Mouse (Mus musculus): ENCODE measurements at regions not wholly inside any gene's neighbourhood (a gene's known extent, or its start where the extent isn't known, plus 50 kb on each side); places are given as distances from the start of the nearest gene placed in this dataset.

DNA sequence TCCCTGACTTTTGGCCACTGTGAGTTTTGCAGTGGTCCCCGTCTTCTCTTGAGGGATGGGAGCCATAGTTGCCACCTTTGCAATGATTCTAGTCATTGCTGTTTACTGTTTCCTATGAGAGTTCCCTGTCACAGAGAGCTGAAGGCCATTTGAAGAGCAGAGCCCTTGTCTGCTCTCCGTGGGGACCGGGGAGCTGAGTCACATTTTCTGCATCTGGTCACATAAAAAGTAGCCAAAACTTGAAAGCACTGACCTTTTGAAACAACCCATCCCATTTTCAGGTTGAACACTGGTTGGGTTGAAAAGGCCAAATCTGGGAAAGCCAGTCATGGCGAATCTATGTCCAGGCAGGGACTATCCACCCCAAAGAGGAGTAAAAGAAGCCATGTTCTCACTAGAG is 387.9 kb upstream of the Mki67 start:
- no peak overlapping the region for H3K4me2 ChIP-seq (ENCODE audit: low read depth, severe bottlenecking)
- 87% methylated on average over 4 of the region's 4 CpGs for WGBS
- no peaks in the 10 kb centered on the region for H3K4me1 ChIP-seq (ENCODE audit: control insufficient read depth, insufficient read depth, low read length)
- H3K36me3 ChIP-seq (ENCODE audit: control insufficient read depth, insufficient read depth, low read length): no peaks in the 10 kb centered on the region
- no peak for DNase-seq (ENCODE audit: low spot score)
- H3K9ac ChIP-seq (ENCODE audit: low read length): no peak overlapping the region
- ATAC-seq (ENCODE audit: insufficient number of reproducible peaks, low FRiP score, low TSS enrichment, low read depth): no peak
- H3K9me3 ChIP-seq (ENCODE audit: control insufficient read depth, low read length): no peaks in the 10 kb centered on the region
- H3K27ac ChIP-seq (replicated peaks; ENCODE audit: low read depth, low read length): no peak overlapping the region
- H3K4me3 ChIP-seq (ENCODE audit: low read depth, low read length): no peak overlapping the region
- no peaks in the 10 kb centered on the region for H3K27me3 ChIP-seq (ENCODE audit: control insufficient read depth, insufficient read depth, low read length)

DNA sequence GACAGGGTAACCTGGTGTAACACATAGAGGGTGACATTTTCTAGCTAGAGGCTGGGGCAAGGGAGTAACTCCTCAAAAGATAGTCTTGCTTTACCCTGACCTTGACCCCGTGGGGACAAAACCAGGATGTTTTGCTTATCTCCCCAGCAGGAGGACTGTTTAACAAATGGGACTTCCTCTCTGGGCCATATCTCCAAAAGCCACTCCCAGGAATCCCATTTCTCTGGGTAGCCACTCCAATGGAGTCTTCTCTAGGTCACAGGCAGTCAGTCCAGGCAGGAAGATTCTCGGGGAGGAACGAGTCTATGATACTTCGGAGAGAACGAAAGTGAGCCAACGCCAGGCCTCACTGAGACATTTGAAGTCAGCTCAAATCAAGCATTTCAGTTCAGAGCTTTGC is 396.0 kb upstream of the Mki67 start:
- H3K4me2 ChIP-seq (ENCODE audit: low read depth, severe bottlenecking): no peak overlapping the region
- DNase-seq (ENCODE audit: low spot score): no peak
- no peak overlapping the region for H3K4me3 ChIP-seq (ENCODE audit: low read depth, low read length)
- H3K9me3 ChIP-seq (ENCODE audit: control insufficient read depth, low read length): no peaks in the 10 kb centered on the region
- no peak overlapping the region for H3K27ac ChIP-seq (replicated peaks; ENCODE audit: low read depth, low read length)
- 57% methylated on average over 6 of the region's 6 CpGs for WGBS
- no peaks in the 10 kb centered on the region for H3K4me1 ChIP-seq (ENCODE audit: control insufficient read depth, insufficient read depth, low read length)
- no peak overlapping the region for H3K9ac ChIP-seq (ENCODE audit: low read length)
- no peak for ATAC-seq (ENCODE audit: insufficient number of reproducible peaks, low FRiP score, low TSS enrichment, low read depth)
- H3K36me3 ChIP-seq (ENCODE audit: control insufficient read depth, insufficient read depth, low read length): no peaks in the 10 kb centered on the region
- no peaks in the 10 kb centered on the region for H3K27me3 ChIP-seq (ENCODE audit: control insufficient read depth, insufficient read depth, low read length)

DNA sequence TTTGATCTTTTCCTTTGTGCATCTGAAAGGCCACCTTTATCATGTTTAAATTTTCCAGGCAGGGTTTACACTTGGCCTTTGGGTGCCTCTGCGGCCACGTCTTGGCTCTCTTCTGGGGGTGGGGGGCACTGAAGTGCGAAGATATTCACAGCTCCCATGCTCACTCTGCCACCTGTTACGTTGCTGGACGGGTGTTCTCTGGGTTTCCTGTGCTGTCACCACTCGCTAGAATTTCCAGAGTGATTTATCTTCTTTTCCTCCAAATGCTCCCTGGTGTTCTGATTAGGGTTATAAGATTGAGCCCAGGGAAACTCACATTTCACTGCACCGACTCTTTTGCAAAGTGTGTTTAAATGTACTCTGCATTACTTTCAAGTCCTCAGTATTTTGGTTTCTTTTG is 404.8 kb upstream of the Mki67 start:
- no peak overlapping the region for H3K9ac ChIP-seq (ENCODE audit: low read length)
- H3K9me3 ChIP-seq (ENCODE audit: control insufficient read depth, low read length): no peaks in the 10 kb centered on the region
- ATAC-seq (ENCODE audit: insufficient number of reproducible peaks, low FRiP score, low TSS enrichment, low read depth) (no peak), DNase-seq (ENCODE audit: low spot score) (peak; percentile 47)
- peak overlapping the region; percentile 10; the same call in 1 of the 2 replicates for H3K4me2 ChIP-seq (ENCODE audit: low read depth, severe bottlenecking)
- 7% methylated on average over 7 of the region's 7 CpGs for WGBS
- H3K4me1 ChIP-seq (ENCODE audit: control insufficient read depth, insufficient read depth, low read length): peaks cover 19% of the 10 kb centered on the region
- H3K36me3 ChIP-seq (ENCODE audit: control insufficient read depth, insufficient read depth, low read length): no peaks in the 10 kb centered on the region
- no peaks in the 10 kb centered on the region for H3K27me3 ChIP-seq (ENCODE audit: control insufficient read depth, insufficient read depth, low read length)
- H3K4me3 ChIP-seq (ENCODE audit: low read depth, low read length): no peak overlapping the region
- no peak overlapping the region for H3K27ac ChIP-seq (replicated peaks; ENCODE audit: low read depth, low read length)

DNA sequence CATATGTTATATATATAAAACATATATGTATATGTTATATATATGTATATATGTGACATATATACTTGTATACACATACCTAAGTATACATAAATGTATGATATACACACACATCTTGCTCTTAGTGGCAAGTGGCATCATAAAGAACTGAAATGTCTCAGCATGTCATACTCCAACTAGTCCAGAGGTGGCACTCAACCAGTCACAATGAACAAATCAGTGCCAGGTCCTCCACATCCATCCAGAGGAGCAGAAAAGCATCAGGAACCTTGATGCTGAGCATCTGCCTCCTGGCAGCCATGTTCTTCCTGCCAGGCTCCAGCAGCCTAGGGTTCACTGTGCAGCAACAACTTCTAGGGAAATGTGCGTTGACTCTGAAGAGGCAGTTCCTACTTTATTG is 405.2 kb upstream of the Mki67 start:
- Histone ChIP-seq H3K4me2 (ENCODE audit: low read depth, severe bottlenecking) (no peak overlapping the region), H3K27ac (replicated peaks; ENCODE audit: low read depth, low read length) (no peak overlapping the region), H3K4me3 (ENCODE audit: low read depth, low read length) (no peak overlapping the region), H3K9me3 (ENCODE audit: control insufficient read depth, low read length) (no peaks in the 10 kb centered on the region), H3K9ac (ENCODE audit: low read length) (no peak overlapping the region), H3K36me3 (ENCODE audit: control insufficient read depth, insufficient read depth, low read length) (no peaks in the 10 kb centered on the region), H3K4me1 (ENCODE audit: control insufficient read depth, insufficient read depth, low read length) (peaks cover 19% of the 10 kb centered on the region), H3K27me3 (ENCODE audit: control insufficient read depth, insufficient read depth, low read length) (no peaks in the 10 kb centered on the region)
- ATAC-seq (ENCODE audit: insufficient number of reproducible peaks, low FRiP score, low TSS enrichment, low read depth): no peak
- no peak for DNase-seq (ENCODE audit: low spot score)
- WGBS: 83% methylated on average over 1 of the region's 1 CpGs

DNA sequence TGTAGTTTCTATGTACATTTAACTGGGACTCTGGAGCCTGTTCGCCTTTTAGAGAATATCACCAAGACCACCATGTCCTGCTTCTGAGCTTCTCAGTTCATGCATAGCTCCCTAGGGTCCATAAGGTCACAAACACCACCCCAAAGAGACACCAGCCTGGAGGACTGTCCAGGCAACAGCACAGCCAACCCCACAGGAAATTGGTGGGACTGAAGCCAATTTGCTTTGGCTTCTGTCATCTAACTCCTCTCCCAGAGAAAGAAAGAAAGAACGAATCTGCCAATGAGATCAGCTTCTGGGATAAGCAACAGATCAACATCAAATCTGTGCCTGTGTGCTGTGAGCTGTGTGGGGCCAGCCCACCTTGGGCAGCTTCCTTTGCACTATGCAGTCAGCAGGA is 408.6 kb upstream of the Mki67 start:
- ATAC-seq (ENCODE audit: insufficient number of reproducible peaks, low FRiP score, low TSS enrichment, low read depth): no peak
- no peak overlapping the region for H3K4me2 ChIP-seq (ENCODE audit: low read depth, severe bottlenecking)
- H3K4me3 ChIP-seq (ENCODE audit: low read depth, low read length): no peak overlapping the region
- 75% methylated on average over 2 of the region's 2 CpGs for WGBS
- DNase-seq (ENCODE audit: low spot score): no peak
- no peak overlapping the region for H3K9ac ChIP-seq (ENCODE audit: low read length)
- no peaks in the 10 kb centered on the region for H3K27me3 ChIP-seq (ENCODE audit: control insufficient read depth, insufficient read depth, low read length)
- no peaks in the 10 kb centered on the region for H3K9me3 ChIP-seq (ENCODE audit: control insufficient read depth, low read length)
- no peak overlapping the region for H3K27ac ChIP-seq (replicated peaks; ENCODE audit: low read depth, low read length)
- no peaks in the 10 kb centered on the region for H3K36me3 ChIP-seq (ENCODE audit: control insufficient read depth, insufficient read depth, low read length)
- peaks cover 17% of the 10 kb centered on the region for H3K4me1 ChIP-seq (ENCODE audit: control insufficient read depth, insufficient read depth, low read length)

DNA sequence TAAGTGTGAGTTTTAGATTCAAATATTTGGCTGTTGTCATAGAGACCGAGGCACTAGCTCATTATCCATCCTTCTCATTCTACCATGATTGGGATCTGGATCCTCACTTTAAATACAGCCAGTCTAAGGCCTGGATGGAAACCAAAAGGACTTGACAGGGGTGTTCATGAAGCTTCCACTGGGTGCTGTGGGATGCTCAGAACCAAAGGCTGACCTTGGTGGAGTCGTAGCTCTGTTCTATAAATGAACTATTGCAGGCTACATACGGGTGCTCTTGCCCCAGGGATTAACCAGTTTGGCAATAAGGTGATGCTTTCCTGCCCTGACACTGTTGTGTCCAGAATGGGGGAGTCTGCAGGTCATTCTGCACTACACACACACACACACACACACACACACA is 410.2 kb upstream of the Mki67 start:
- 85% methylated on average over 3 of the region's 3 CpGs for WGBS
- Histone ChIP-seq H3K4me1 (ENCODE audit: control insufficient read depth, insufficient read depth, low read length) (peaks cover 14% of the 10 kb centered on the region), H3K4me2 (ENCODE audit: low read depth, severe bottlenecking) (no peak overlapping the region), H3K9me3 (ENCODE audit: control insufficient read depth, low read length) (no peaks in the 10 kb centered on the region), H3K4me3 (ENCODE audit: low read depth, low read length) (no peak overlapping the region), H3K9ac (ENCODE audit: low read length) (no peak overlapping the region), H3K27me3 (ENCODE audit: control insufficient read depth, insufficient read depth, low read length) (no peaks in the 10 kb centered on the region), H3K27ac (replicated peaks; ENCODE audit: low read depth, low read length) (no peak overlapping the region), H3K36me3 (ENCODE audit: control insufficient read depth, insufficient read depth, low read length) (no peaks in the 10 kb centered on the region)
- ATAC-seq (ENCODE audit: insufficient number of reproducible peaks, low FRiP score, low TSS enrichment, low read depth) (no peak), DNase-seq (ENCODE audit: low spot score) (no peak)

DNA sequence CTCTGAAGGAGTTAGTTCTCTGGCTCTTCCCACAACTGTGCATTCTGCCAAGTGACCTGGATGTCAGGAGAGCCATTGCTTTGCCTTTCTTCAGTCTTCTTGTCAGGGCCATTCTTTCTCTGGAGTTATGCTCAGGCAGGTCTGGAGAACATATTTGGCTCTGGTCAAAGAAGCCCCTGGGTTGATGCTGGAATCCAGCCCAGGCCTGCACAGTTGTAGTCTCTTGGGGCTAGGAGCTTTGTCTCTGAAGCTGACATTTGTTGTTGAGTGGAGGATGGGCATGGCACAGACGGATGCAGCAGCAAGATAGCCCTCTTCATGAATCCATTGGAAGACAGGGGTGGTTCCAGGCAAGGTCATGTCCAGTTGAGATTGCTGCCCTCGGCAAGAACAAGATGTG is 411.4 kb upstream of the Mki67 start:
- Histone ChIP-seq H3K27me3 (ENCODE audit: control insufficient read depth, insufficient read depth, low read length) (no peaks in the 10 kb centered on the region), H3K9me3 (ENCODE audit: control insufficient read depth, low read length) (no peaks in the 10 kb centered on the region), H3K4me3 (ENCODE audit: low read depth, low read length) (no peak overlapping the region), H3K27ac (replicated peaks; ENCODE audit: low read depth, low read length) (no peak overlapping the region), H3K36me3 (ENCODE audit: control insufficient read depth, insufficient read depth, low read length) (no peaks in the 10 kb centered on the region), H3K4me2 (ENCODE audit: low read depth, severe bottlenecking) (no peak overlapping the region), H3K9ac (ENCODE audit: low read length) (no peak overlapping the region), H3K4me1 (ENCODE audit: control insufficient read depth, insufficient read depth, low read length) (peaks cover 11% of the 10 kb centered on the region; the same call in 1 of the 2 replicates)
- ATAC-seq (ENCODE audit: insufficient number of reproducible peaks, low FRiP score, low TSS enrichment, low read depth): no peak
- 81% methylated on average over 2 of the region's 2 CpGs for WGBS
- no peak for DNase-seq (ENCODE audit: low spot score)

DNA sequence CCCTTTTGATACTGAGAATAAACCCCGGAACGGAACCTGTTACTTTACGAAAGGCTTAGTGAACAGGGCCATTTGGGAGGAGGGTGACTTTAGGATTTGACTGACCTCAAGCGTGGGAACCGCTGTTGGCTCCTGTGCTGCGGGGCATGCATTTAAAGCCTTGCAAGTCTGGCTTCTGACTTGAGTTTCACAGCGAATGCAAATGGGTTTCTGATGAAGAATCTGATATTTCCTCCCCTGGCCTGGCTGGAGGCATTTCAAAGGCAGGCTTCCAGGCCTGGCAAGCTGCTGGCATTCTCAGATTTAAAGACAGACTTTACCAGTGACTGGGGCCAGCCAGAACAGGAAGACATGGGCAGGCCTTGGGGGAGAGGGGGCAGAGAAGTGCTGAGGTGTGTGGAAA is 413.6 kb upstream of the Mki67 start:
- H3K36me3 ChIP-seq (ENCODE audit: control insufficient read depth, insufficient read depth, low read length): no peaks in the 10 kb centered on the region
- H3K4me3 ChIP-seq (ENCODE audit: low read depth, low read length): no peak overlapping the region
- 57% methylated on average over 7 of the region's 7 CpGs for WGBS
- no peak overlapping the region for H3K4me2 ChIP-seq (ENCODE audit: low read depth, severe bottlenecking)
- no peak for ATAC-seq (ENCODE audit: insufficient number of reproducible peaks, low FRiP score, low TSS enrichment, low read depth)
- DNase-seq (ENCODE audit: low spot score): no peak
- H3K4me1 ChIP-seq (ENCODE audit: control insufficient read depth, insufficient read depth, low read length): peaks cover 11% of the 10 kb centered on the region; the same call in 1 of the 2 replicates
- H3K27ac ChIP-seq (replicated peaks; ENCODE audit: low read depth, low read length): no peak overlapping the region
- no peak overlapping the region for H3K9ac ChIP-seq (ENCODE audit: low read length)
- no peaks in the 10 kb centered on the region for H3K9me3 ChIP-seq (ENCODE audit: control insufficient read depth, low read length)
- H3K27me3 ChIP-seq (ENCODE audit: control insufficient read depth, insufficient read depth, low read length): no peaks in the 10 kb centered on the region

DNA sequence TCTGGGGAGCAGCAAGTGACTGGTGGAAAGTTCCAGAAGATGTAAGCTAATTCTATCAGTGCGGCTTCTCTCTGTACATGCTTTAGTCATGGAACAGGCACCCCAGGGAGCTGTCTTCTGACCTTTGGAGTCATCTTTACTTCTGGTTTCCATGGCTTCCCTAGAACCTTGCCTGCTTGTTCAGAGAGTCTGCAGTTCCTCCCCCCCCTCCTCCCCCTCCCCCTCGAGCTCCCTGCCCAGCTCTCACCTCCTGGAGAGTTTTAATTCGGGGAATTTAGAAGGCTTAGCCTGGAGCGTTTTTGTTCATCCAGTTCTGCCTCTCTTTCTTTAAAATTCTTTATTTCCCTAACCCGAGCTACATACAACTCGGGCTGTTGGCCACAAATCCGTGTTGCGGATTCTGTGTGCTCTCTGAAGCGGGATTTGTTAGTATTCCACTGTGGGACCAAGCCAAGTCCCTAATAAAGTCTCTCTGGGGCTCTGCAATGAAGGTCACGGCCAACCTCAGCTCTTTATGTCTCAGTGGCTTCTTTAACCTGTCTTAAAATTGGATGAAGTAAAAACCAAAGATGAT is 414.6 kb upstream of the Mki67 start:
- 49% methylated on average over 10 of the region's 10 CpGs for WGBS
- no peak overlapping the region for H3K9ac ChIP-seq (ENCODE audit: low read length)
- H3K4me3 ChIP-seq (ENCODE audit: low read depth, low read length): no peak overlapping the region
- no peaks in the 10 kb centered on the region for H3K9me3 ChIP-seq (ENCODE audit: control insufficient read depth, low read length)
- no peak overlapping the region for H3K27ac ChIP-seq (replicated peaks; ENCODE audit: low read depth, low read length)
- peaks cover 11% of the 10 kb centered on the region; the same call in 1 of the 2 replicates for H3K4me1 ChIP-seq (ENCODE audit: control insufficient read depth, insufficient read depth, low read length)
- H3K4me2 ChIP-seq (ENCODE audit: low read depth, severe bottlenecking): no peak overlapping the region
- H3K27me3 ChIP-seq (ENCODE audit: control insufficient read depth, insufficient read depth, low read length): no peaks in the 10 kb centered on the region
- no peaks in the 10 kb centered on the region for H3K36me3 ChIP-seq (ENCODE audit: control insufficient read depth, insufficient read depth, low read length)
- DNase-seq (ENCODE audit: low spot score) (no peak), ATAC-seq (ENCODE audit: insufficient number of reproducible peaks, low FRiP score, low TSS enrichment, low read depth) (no peak)

Data from limb, embryonic 11.5 days (tissue).